Mouse (Mus musculus): ENCODE measurements around the gene Nek9. TPM values are rescaled to one million over a fixed set of nuclear protein-coding genes. Genes with fewer than 3 reads are reported as not detected.
A peak's percentile ranks its signal among the peaks of the same experiment; 100 is the strongest.

Gene Nek9
- total RNA-seq, 2 experiments from 2014 or later = 20.4 to 36.1 TPM

DNA sequence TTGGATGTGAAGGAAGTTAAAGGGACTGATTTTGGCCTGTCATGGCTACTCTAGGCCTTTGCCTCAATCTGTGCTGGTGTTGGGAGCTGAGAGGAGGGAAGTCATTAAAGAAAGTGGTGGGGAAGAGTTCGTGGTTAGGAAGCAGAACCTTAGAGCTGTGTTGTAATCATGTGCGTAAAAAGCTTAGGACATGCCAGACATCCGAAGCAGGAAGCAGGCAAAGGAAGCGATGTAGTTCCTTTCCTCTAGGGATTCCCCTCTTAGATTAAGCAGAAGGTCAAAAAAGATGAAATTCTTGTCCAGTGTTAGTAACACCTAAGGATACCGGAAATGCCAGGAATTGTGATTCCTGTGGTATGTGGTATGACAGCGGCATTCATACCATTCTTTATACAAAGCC lies 9.2 kb upstream of the Nek9 start:
- peak; percentile 83 for ATAC-seq (replicated peaks; ENCODE audit: poor library complexity)

DNA sequence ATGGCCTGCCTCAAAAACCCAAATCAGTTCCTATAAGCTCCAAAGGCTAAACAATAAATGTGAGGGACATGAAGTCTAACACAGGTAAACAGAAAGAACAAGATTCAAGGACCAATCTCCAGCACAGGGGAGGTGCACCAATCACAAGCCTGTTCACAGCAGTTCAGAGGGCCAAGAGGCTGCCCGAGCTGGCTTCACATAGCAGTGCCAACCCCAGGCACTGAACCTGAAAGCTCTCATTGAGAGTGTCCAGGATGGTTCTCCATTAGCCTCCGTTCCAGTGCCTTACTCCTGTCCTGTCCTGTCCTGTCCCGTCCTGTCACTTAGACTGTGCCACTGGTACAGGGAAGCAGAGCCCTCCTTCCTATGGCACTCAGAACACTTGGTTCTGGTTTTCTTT lies 8.0 kb upstream of the Nek9 start:
- ATAC-seq (replicated peaks; ENCODE audit: poor library complexity) = no peak

DNA sequence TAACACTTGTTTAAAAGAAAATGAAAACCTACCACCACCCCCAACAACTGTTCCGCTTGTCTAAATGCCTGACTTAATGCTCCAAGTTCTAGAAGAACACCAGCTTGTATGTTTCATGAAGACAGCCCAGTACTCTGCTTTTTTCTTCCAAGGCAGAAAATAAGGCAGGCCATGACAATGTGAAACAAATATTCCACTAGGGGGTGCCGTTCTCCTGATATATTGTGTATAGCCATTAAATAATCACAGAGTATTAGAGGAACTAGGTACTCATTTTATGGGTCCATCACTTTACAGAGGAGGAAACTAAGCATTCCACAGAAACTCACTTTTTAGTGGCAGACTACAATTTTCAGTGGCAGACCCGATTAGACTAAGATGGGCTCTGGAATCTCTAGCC lies 7.2 kb upstream of the Nek9 start:
- peak; percentile 71 for ATAC-seq (replicated peaks; ENCODE audit: poor library complexity)

GRCm38 (mm10) chr12:85345559-85345958 lies 6.4 kb upstream of the Nek9 start:
- ATAC-seq (replicated peaks; ENCODE audit: poor library complexity) = peak; percentile 33; the same call in 1 of the 2 replicates

GRCm38 (mm10) chr12:85344252-85344651 lies 5.1 kb upstream of the Nek9 start:
- no peak for ATAC-seq (replicated peaks; ENCODE audit: poor library complexity)

DNA sequence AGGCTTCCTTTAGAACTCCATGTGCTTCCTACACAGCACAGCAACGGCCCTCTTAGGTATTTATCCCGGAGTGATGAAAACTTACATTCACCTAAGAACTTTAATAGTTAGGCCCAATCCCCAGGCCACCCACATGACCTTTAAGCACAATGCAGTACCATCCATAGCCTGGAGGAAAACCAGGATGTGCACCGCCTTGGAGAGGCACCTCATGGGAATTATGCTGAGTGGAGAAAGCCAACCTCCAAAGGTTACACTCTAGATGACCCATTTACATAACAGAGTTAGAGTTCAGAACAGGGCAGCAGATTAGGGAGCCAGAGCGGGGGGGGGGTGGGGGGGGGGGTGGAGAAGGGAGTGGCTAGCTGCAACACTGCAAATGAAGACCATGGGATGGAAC lies 3.1 kb upstream of the Nek9 start:
- ATAC-seq (replicated peaks; ENCODE audit: poor library complexity) = no peak

DNA sequence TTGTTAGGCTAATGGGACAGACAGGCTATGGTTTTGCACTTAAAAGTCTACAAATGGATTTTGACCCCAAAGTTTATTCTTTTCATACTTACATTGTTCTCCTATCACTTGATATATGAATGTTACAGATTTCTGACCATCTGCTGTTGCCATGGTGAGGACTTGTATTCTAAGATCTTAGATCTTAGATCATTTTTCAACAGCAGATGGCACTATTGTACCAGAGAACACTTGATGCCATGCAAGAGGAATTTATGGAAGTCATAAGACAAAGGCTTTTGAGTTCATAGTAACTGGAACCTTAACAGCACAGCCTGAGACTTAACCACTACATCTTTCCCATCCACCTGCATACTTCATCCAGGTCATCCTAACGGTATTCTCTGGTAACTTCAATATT lies 2.0 kb upstream of the Nek9 start:
- ATAC-seq (replicated peaks; ENCODE audit: poor library complexity) = peak; percentile 38

GRCm38 (mm10) chr12:85339947-85340346 lies 785 bp upstream of the Nek9 start:
- ATAC-seq (replicated peaks; ENCODE audit: poor library complexity) = peak; percentile 73

DNA sequence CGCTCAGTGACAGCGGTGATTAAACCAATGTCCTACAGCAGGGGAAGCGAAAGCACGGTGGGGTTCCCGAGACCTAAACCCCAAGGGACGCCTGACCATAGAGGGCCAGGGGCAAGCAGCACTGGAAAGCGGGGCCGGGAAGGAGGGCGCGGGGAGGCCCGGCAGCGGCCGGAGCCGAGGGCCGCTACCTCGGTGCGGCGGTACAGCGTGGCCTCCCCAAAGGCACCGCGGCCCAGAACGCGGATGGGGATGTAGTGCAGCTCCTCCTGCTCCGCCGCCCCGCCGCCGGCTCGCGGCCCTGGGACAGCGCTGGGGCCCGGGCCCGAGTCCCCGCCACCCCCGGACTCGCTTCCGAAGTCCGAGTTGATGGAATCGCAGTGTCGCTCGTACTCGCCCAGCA lies 347 bp downstream of the Nek9 start:
- peak; percentile 9; the same call in 1 of the 2 replicates for ATAC-seq (replicated peaks; ENCODE audit: poor library complexity)

DNA sequence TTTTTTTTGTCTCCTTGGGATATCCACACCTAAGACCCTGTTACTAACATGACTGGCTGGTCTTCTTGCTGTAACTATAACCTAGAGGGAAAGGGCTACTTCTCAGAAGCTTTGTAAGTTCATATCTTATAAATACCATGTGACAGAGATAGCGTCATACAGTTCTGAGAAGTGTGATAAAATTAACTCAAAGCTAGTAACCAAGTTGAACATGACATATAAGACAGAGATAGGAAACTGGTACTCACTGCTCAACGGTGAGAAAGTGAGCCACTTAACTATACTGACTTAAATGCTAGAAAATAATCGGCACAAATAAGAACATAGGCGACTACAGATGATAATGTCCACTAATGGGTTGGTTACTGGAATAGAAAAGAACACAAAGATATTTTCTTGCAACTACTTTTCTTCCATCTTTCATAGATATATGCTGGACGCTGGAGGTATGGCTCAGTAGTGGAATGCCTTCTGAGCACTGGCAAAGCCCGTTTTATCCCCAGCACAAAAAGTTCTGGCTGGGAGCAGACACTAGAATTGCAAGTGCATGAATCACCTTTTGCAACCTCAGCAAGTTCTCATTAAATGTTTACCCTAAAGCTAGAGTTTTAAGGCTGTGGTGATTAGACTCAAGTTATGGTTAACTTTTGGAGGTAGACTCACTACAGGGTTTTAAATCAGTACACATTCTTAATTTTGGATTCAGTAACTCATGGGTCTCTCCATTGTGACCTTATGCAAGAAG lies 1.4 kb downstream of the Nek9 start:
- ATAC-seq (replicated peaks; ENCODE audit: poor library complexity) = no peak

- no peak for ATAC-seq (replicated peaks; ENCODE audit: poor library complexity)
These were observed 9.0 kb downstream of the Nek9 start for GRCm38 (mm10) chr12:85330153-85330552.

GRCm38 (mm10) chr12:85308651-85309050 lies 30.5 kb downstream of the Nek9 start:
- no peak for ATAC-seq (replicated peaks; ENCODE audit: poor library complexity)

DNA sequence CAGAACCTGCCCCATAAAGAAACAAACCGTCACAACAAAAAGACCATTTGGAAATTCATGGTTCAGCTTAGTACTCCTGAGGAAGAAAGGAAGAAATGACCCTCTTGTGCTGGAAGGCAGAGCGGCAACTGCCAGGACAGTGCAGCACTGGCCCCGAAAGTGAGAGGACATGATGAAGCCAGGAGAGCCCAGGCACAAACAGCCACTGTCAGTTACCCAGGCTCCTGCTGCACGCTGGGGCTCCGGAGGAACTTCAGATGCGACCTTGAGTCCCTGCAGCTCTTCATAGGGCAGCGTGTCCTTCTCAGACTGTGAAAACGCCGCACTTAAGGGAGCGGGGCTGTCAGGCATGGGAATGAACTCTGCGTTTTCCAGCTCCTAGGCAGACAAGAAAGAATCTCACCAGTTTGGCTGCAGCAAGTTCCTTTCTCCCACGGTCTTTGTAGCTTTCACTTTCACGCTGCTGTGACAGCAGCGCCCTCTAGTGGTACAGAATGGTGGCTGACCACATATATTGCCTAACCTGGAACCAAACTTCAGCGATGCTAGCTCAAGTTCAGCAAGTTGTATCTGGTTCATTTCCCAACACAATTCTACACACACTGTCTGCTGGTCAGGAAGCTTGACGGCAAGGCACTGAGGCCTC lies 33.8 kb downstream of the Nek9 start:
- ATAC-seq (replicated peaks; ENCODE audit: poor library complexity) = peak; percentile 93

DNA sequence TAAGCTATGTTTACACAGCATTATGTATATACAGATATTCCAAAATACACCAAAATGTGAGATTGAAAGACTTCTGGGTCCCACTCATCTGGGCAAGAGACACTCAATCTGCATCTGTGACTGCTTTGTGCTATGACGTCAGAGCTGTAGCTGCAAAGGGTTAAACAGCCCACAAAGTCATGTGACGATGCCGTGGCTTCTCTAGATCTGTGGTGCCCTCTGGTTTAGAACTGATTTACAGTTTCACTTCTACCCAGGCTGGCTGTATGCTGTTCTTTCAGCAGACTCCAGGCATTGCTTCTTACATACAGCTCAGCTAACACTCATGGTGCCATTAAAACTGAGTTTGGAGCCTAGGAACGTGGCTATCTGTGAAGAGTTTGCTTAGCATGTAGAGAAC lies 34.4 kb downstream of the Nek9 start:
- ATAC-seq (replicated peaks; ENCODE audit: poor library complexity) = peak; percentile 41

DNA sequence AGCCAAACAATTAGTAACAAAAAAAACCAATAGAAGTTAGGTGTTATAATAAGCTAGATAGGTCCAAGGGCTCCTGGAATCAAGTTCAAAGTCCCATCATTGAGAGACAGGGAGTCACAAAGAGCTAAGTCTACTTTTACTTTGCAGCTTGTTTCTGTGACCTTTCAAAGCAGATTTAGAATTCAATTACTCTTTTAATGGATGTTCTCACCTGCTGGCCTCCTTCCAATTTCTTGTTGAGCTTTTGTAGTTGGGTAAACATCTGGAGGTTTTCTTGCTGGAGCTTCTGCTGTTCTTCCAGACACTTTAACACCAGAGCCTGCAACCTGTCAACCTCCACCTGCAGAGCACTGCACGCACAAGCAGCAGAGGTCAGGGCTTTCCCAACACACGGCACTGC lies 35.9 kb downstream of the Nek9 start:
- no peak for ATAC-seq (replicated peaks; ENCODE audit: poor library complexity)

GRCm38 (mm10) chr12:85298835-85299180 lies 40.4 kb downstream of the Nek9 start:
- no peak for ATAC-seq (replicated peaks; ENCODE audit: poor library complexity)

GRCm38 (mm10) chr12:85298127-85298834 lies 40.9 kb downstream of the Nek9 start:
- no peak for ATAC-seq (replicated peaks; ENCODE audit: poor library complexity)

- no peak for ATAC-seq (replicated peaks; ENCODE audit: poor library complexity)
These were observed 41.7 kb downstream of the Nek9 start for GRCm38 (mm10) chr12:85297345-85297997.

GRCm38 (mm10) chr12:85296915-85297314 lies 42.2 kb downstream of the Nek9 start:
- ATAC-seq (replicated peaks; ENCODE audit: poor library complexity) = no peak

- ATAC-seq (replicated peaks; ENCODE audit: poor library complexity) = no peak
These were observed 43.7 kb downstream of the Nek9 start for GRCm38 (mm10) chr12:85295506-85295905.

DNA sequence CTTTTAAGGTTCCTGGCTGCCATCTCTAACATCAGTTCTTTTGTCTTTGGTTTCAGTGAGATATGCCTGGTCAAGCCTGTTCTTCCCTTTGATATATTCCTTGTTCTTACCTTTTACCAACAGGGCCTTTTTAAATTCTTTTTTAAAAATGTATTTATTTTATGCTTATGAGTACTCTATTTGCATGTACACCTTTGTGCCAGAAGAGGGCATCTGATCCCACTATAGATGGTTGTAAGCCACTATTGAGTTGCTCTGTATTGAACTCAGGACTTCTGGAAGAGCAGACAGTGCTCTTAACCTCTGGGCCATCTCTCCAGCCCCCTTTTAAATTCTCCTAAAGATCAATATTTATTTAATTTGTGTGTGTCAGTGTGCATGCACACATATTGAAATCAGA lies 46.3 kb downstream of the Nek9 start:
- ATAC-seq (replicated peaks; ENCODE audit: poor library complexity) = no peak

- ATAC-seq (replicated peaks; ENCODE audit: poor library complexity) = no peak
These were observed 46.9 kb downstream of the Nek9 start for GRCm38 (mm10) chr12:85292288-85292687.
